Mouse (Mus musculus) hindbrain, postnatal 0 days (tissue): ENCODE data around the gene Frmd8. TPM values are rescaled to one million over a fixed set of nuclear protein-coding genes. Genes with fewer than 3 reads are reported as not detected.
A peak's percentile ranks its signal among the peaks of the same experiment; 100 is the strongest.

Source experiments
- ATAC-seq: fragments of 200-750 bp; cut with Nextera tagmentation; 2 replicates; pipeline ENCODE4 v1.8.0; 2017; ENCODE audit warnings: mild to moderate bottlenecking, moderate TSS enrichment, moderate library complexity
- DNase-seq: peaks from one replicate; pipeline ENCODE4 v3.0.0-alpha.2; 2015; ENCODE audit warnings: low spot score
- H3K27ac ChIP-seq: fragments of 300-500 bp; sonication (generic); 2 replicates; pipeline ENCODE4 v1.5.1; 2014; ENCODE audit warnings: mild to moderate bottlenecking
- H3K27me3 ChIP-seq: fragments of 300-500 bp; sonication (generic); 2 replicates; pipeline ENCODE4 v1.6.1; 2014; ENCODE audit warnings: low read length, mixed read lengths; ENCODE audit not compliant: insufficient read depth
- H3K36me3 ChIP-seq: fragments of 300-500 bp; sonication (generic); 2 replicates; pipeline ENCODE4 v1.6.1; 2014; ENCODE audit warnings: low read length, mixed read lengths; ENCODE audit not compliant: insufficient read depth
- H3K4me1 ChIP-seq: fragments of 300-500 bp; sonication (generic); 2 replicates; pipeline ENCODE4 v1.6.1; 2014; ENCODE audit warnings: antibody characterized with exemption, low read length, mixed read lengths; ENCODE audit not compliant: insufficient read depth
- H3K4me2 ChIP-seq: fragments of 300-500 bp; sonication (generic); 2 replicates; pipeline ENCODE4 v1.6.1; 2014; ENCODE audit warnings: low read depth, mild to moderate bottlenecking, low read length, moderate library complexity, mixed read lengths
- H3K4me3 ChIP-seq: fragments of 300-500 bp; sonication (generic); 2 replicates; pipeline ENCODE4 v1.5.1; 2014; ENCODE audit warnings: low read length
- H3K9ac ChIP-seq: fragments of 300-500 bp; sonication (generic); replicated peaks from 2 replicates; pipeline ENCODE4 v1.6.1; 2014; ENCODE audit warnings: mild to moderate bottlenecking, low read length, moderate library complexity, mixed read lengths
- H3K9me3 ChIP-seq: fragments of 300-500 bp; sonication (generic); 2 replicates; pipeline ENCODE4 v1.6.1; 2016; ENCODE audit warnings: low read length, mixed read lengths
- CTCF ChIP-seq: IDR thresholded peaks from 2 replicates; pipeline ENCODE4 v1.5.1; 2016; ENCODE audit warnings: antibody characterized with exemption, control low read depth, low read depth
- WGBS: fragments of 180-500 bp; shearing (Covaris S2); extraction: QIAGEN DNeasy Blood & Tissue Kit; methylation state at CpG from one replicate; pipeline ENCODE4 v1.1.7; 2014; 5-methylcytosine and 5-hydroxymethylcytosine counted together
- polyA plus RNA-seq: library from polyadenylated mRNA; unstranded; fragments of >200 nt; fragmentation: Nextera tagmentation; extraction: Ambion mirVana; gene quantifications from 2 replicates; pipeline ENCODE4 v1.2.1, GENCODE M21; 2015
- total RNA-seq: library from RNA; depleted of rRNA; stranded (reverse); fragments of >200 nt; gene quantifications from 2 replicates; pipeline ENCODE4 v1.2.3, GENCODE M21; 2014

Gene Frmd8
- total and polyA plus RNA-seq, 2 experiments from 2014 or later = 12.5 to 19.8 TPM

DNA sequence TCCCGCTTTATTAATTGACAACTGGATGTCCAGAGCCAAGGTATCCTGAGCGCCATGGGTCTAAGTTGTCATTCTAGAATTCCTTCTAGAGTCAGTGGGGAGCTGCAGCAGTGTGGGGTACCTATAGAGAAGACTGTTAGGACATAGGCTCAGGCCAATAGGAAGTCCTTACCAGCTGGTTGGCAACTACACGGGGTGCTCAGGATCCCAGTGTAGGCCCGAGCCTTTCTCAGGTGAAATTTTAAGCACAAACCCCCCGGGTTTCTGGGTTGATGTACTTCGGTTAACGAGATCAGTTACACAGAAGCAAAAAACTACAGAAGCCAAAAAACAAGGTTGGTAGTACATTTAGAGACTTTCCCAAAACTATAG, 52.3 kb downstream of the Frmd8 start:
- ATAC-seq (no peak), DNase-seq (no peak)
- TF ChIP-seq CTCF = no peak
- Histone ChIP-seq H3K36me3 (no peaks in the 10 kb centered on the region), H3K4me2 (no peak overlapping the region), H3K4me1 (peaks cover 18% of the 10 kb centered on the region), H3K27ac (peak overlapping the region; percentile 58; the same call in 1 of the 2 replicates), H3K27me3 (no peaks in the 10 kb centered on the region), H3K4me3 (no peak overlapping the region), H3K9ac (no peak overlapping the region), H3K9me3 (no peaks in the 10 kb centered on the region)
- 53% methylated on average over 7 of the region's 7 CpGs for WGBS

DNA sequence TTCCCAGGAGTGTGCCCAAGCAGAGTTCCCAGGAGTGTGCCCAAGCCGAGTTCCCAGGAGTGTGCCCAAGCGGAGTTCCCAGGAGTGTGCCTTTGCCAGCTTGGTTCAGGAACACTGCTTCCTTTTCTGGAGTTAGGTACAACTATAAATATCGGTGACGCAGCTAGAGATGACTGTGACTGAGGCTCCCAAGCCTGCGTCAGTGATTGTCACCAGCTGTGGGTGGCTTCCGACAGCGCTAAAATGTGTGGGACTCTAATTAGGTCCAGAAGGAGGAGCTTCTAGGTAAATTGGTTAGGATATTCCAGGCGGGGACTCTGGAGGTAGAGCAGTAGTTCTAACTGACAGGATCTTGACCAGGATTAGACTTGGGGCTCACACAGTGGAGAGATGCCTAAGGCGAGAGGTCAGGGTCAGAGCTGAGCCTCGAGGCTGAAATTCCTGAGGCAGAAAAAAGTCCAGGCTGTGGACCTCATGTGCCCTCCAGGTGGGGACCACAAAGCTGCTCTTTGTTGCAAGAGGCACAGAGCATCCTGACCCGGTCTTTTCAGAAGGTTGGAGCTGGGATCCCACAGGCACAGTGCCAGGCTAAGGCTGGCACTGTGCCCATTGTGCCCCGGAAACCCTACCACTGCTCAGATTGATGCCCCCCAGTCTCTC, 52.8 kb downstream of the Frmd8 start:
- no peak overlapping the region for H3K4me3 ChIP-seq
- H3K4me1 ChIP-seq = peaks cover 22% of the 10 kb centered on the region
- TF ChIP-seq CTCF = no peak
- no peaks in the 10 kb centered on the region for H3K9me3 ChIP-seq
- H3K27ac ChIP-seq = peak overlapping the region; percentile 58; the same call in 1 of the 2 replicates
- DNase-seq (no peak), ATAC-seq (no peak)
- H3K9ac ChIP-seq = no peak overlapping the region; the same call in 1 of the 2 replicates
- no peaks in the 10 kb centered on the region for H3K27me3 ChIP-seq
- H3K36me3 ChIP-seq = no peaks in the 10 kb centered on the region
- 36% methylated on average over 12 of the region's 12 CpGs for WGBS
- no peak overlapping the region for H3K4me2 ChIP-seq

DNA sequence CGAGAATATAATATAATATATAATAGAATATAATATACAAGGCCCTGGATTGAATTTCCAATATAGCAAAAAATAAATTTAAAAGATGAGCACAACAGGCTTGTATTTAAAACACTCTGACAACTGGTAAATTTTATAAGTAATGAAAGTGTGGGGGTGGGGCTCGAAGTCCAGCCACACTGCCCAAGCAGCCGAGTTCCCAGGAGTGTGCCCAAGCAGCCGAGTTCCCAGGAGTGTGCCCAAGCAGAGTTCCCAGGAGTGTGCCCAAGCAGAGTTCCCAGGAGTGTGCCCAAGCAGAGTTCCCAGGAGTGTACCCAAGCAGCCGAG, 53.3 kb downstream of the Frmd8 start:
- DNase-seq (no peak), ATAC-seq (no peak)
- no peak for TF ChIP-seq CTCF
- H3K9me3 ChIP-seq = no peaks in the 10 kb centered on the region
- H3K36me3 ChIP-seq = no peaks in the 10 kb centered on the region
- 0 out of 2 replicates have a peak overlapping the region, but pooled peaks have one; percentile 20 for H3K27ac ChIP-seq
- no peak overlapping the region for H3K4me2 ChIP-seq
- no peak overlapping the region for H3K4me3 ChIP-seq
- WGBS = 67% methylated on average over 5 of the region's 5 CpGs
- no peaks in the 10 kb centered on the region for H3K27me3 ChIP-seq
- H3K4me1 ChIP-seq = peaks cover 22% of the 10 kb centered on the region
- H3K9ac ChIP-seq = no peak overlapping the region

DNA sequence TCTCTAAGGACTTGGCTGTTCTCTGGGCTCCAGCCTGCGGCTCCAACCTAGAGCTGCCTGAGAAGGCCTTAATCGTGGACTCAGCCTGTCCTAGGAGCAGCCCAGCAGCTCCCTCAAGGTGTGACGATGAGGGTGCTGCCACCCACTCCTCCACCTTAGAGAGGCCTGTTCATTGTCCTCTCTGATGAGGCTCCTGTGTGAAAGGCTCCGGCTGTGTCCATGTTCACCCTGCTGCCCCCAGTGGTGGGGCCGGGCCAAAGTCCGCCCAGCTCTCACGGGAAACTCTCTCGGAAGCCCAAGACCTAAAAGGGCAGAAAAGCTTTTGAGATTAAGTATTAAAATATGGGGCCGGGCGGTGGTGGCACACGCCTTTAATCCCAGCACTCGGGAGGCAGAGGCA, 55.5 kb downstream of the Frmd8 start:
- ATAC-seq (0 out of 2 replicates have a peak, but pooled peaks have one; percentile 25), DNase-seq (peak; percentile 49)
- TF ChIP-seq CTCF = peak; percentile 56
- peaks cover 20% of the 10 kb centered on the region for H3K4me1 ChIP-seq
- no peaks in the 10 kb centered on the region for H3K9me3 ChIP-seq
- no peak overlapping the region for H3K4me3 ChIP-seq
- no peak overlapping the region for H3K9ac ChIP-seq
- no peaks in the 10 kb centered on the region for H3K36me3 ChIP-seq
- no peaks in the 10 kb centered on the region for H3K27me3 ChIP-seq
- 49% methylated on average over 12 of the region's 12 CpGs for WGBS
- no peak overlapping the region for H3K4me2 ChIP-seq
- no peak overlapping the region for H3K27ac ChIP-seq

DNA sequence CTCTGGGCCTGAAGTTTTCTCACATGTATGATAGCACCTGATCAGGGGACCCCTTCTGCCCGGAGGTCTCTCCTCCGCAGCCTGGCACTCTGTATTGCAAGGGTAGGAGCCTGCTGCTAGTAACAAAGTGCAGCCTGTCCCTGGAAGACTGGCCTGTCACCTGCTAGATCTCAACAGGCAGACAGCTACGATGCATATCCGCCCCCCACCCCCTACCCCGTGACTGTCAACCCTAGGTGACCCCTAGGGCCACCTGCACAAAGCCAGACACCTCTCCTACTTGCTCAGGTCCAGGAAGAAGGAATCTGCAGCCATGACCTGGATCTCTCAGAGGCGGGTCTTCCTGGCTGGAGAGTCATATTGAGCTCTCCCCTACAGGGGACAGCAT, 56.5 kb downstream of the Frmd8 start:
- no peak overlapping the region for H3K4me2 ChIP-seq
- no peaks in the 10 kb centered on the region for H3K9me3 ChIP-seq
- peak overlapping the region; percentile 84; the same call in 1 of the 2 replicates for H3K27ac ChIP-seq
- H3K9ac ChIP-seq = no peak overlapping the region
- H3K36me3 ChIP-seq = no peaks in the 10 kb centered on the region
- DNase-seq (no peak), ATAC-seq (no peak)
- no peak for TF ChIP-seq CTCF
- no peaks in the 10 kb centered on the region for H3K27me3 ChIP-seq
- 76% methylated on average over 6 of the region's 6 CpGs for WGBS
- H3K4me1 ChIP-seq = peaks cover 16% of the 10 kb centered on the region
- no peak overlapping the region for H3K4me3 ChIP-seq

DNA sequence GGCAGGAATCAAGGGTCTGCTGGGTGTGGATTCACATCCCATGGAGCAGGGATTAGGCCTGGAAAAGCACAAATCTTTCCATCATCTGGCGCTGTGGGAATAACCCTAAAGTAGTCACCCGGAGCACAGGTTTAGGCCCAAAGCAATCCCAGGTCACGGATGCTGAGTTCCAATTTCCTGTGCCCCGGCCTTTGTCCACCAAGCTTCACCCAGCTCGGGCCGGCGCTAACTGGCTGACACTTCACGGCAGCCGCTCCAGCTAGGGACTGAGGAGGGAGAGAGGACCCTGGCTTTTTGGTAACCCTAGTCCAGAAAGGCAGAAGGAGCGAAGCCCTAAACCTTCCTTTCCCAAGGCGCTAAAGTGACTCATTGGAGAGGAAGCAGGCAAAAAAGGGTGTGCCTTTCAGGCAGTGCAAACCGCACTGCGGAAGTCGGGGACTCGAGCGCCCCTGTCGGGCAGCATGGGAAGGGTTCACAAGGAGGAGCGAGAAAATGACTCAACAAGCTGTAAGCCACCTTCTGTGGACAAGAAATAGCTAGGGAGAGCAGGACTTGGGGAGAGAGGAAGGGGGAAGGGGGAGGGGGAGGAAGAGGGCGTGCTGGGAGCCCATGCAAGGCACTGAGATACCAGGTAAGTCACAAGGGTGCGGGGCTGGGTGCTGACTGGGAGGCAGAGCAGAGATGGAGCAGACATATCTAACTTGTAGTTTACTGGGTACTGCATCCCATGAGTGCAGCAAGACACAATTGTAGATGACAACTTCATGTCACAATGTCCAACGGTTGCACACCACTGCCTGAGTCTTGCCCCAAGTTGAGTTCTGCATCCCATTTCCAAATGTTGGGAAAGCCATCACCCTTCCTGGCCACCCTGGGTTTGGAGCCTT, 57.1 kb downstream of the Frmd8 start:
- H3K9me3 ChIP-seq = no peaks in the 10 kb centered on the region
- H3K27me3 ChIP-seq = no peaks in the 10 kb centered on the region
- ATAC-seq = peak; percentile 84
- H3K27ac ChIP-seq = peak overlapping the region; percentile 84
- DNase-seq = peak; percentile 93
- TF ChIP-seq CTCF = peak; percentile 90
- H3K36me3 ChIP-seq = no peaks in the 10 kb centered on the region
- peak overlapping the region; percentile 54 for H3K4me2 ChIP-seq
- peak overlapping the region; percentile 50 for H3K9ac ChIP-seq
- H3K4me1 ChIP-seq = peaks cover 12% of the 10 kb centered on the region
- WGBS = 22% methylated on average over 21 of the region's 21 CpGs
- peak overlapping the region; percentile 16; the same call in 1 of the 2 replicates for H3K4me3 ChIP-seq

DNA sequence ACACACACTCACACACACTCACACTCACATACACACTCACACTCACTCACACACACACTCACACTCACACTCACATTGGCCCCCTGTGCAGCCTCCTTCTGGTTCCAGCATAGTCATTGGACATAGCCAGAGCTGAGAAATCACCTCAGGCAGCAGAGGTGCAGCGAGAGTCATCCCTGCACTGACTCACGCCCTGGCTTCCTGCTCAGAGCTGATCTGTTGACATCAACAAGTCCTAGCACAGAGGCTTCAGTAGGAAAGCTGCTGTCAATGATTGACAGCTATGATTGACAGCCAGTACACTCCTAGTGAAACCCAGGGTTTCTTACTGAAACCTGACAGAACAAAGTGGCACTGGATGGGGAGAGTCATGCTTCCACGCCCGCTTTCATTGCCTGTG, 59.1 kb downstream of the Frmd8 start:
- TF ChIP-seq CTCF = no peak
- H3K4me2 ChIP-seq = no peak overlapping the region
- peaks cover 21% of the 10 kb centered on the region for H3K4me1 ChIP-seq
- WGBS = 74% methylated on average over 4 of the region's 4 CpGs
- DNase-seq (no peak), ATAC-seq (no peak)
- no peak overlapping the region for H3K27ac ChIP-seq
- no peaks in the 10 kb centered on the region for H3K9me3 ChIP-seq
- no peaks in the 10 kb centered on the region for H3K36me3 ChIP-seq
- no peak overlapping the region for H3K4me3 ChIP-seq
- no peak overlapping the region for H3K9ac ChIP-seq
- H3K27me3 ChIP-seq = no peaks in the 10 kb centered on the region
